Mouse (Mus musculus) small intestine, adult 2 months (tissue): Measurements from ENCODE around the gene Dnajc22.
A peak's percentile ranks its signal among the peaks of the same experiment; 100 is the strongest.

Experiments
- CTCF ChIP-seq: fragments of 200-500 bp; IDR thresholded peaks from 2 replicates; pipeline ENCODE4 v1.5.1; 2012; ENCODE audit warnings: low read depth, mild to moderate bottlenecking, control low read depth, inconsistent platforms, low read length, moderate library complexity, mixed read lengths; ENCODE audit not compliant: insufficient replicate concordance, insufficient read length; ENCODE audit errors: extremely low read depth
- POLR2A ChIP-seq: fragments of 200-500 bp; IDR thresholded peaks from 2 replicates; pipeline ENCODE4 v1.6.1; 2012; ENCODE audit warnings: low read depth, mild to moderate bottlenecking, control low read depth, inconsistent platforms, low read length, moderate library complexity

- TF ChIP-seq CTCF (peak; percentile 30; the same call in 1 of the 2 replicates), POLR2A (no peak)
Measured at GRCm38 (mm10) chr15:99099984-99100383, 7.0 kb downstream of the Dnajc22 start.
